Mouse (Mus musculus) liver, adult 2 months (tissue): ENCODE measurements around the gene Eif4ebp2.

Source experiments
- CTCF ChIP-seq: fragments of 200-500 bp; IDR thresholded peaks from 2 replicates; pipeline ENCODE4 v1.5.1; 2011; ENCODE audit warnings: low read depth, low read length, control low read depth
- POLR2A ChIP-seq: fragments of 200-500 bp; IDR thresholded peaks from 2 replicates; pipeline ENCODE4 v1.6.1; 2011; ENCODE audit warnings: low read length, control low read depth; ENCODE audit not compliant: insufficient read depth; ENCODE audit errors: extremely low read depth

- TF ChIP-seq CTCF (peak; percentile 37; the same call in 1 of the 2 replicates), POLR2A (peak; percentile 74; the same call in 1 of the 2 replicates)
These were observed 23.4 kb upstream of the Eif4ebp2 start, which contains the start of gene Lrrc20 for GRCm38 (mm10) chr10:61475594-61476439.
